Mouse (Mus musculus) lung, postnatal 0 days (tissue): ENCODE measurements at regions not wholly inside any gene's neighbourhood (a gene's known extent, or its start where the extent isn't known, plus 50 kb on each side); places are given as distances from the start of the nearest gene placed in this dataset.

ENCODE experiments used
- CTCF ChIP-seq: IDR thresholded peaks from 2 replicates; pipeline ENCODE4 v1.5.1; 2016; ENCODE audit warnings: antibody characterized with exemption, mild to moderate bottlenecking
- EP300 ChIP-seq: IDR thresholded peaks from 2 replicates; pipeline ENCODE4 v1.6.1; 2016; ENCODE audit warnings: antibody characterized with exemption, mild to moderate bottlenecking, control low read depth

DNA sequence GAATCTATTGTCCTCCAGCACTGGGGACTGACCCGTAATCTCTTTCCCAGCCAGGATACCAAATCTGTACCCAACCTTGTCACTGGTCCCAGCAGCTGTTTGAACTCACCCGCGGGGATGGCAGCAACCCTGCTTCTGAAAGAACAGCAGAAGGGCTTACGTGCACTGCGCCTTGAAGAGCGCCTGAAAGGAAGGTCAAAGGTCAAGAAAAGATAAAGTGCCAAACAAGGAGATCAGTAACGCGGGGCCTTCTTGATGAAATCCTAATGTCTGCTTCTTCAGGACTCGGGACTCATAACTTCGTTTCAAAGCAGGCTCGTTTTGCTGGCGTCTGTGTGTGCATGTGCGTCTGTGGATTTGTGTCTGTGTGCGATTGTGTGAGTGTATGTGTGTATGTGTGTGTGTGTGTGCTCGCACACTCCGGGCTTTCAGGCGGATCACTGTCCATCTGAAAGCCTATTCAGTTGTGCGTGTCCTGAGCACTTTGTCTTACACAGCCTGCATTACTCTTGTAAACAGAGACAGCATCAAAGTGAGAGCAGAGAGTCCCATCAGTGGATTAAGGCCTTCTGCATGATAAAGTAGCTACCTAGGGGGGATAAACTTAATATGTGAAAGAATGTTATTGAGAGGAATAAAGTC is 135.3 kb downstream of the Barhl2 start:
- TF ChIP-seq CTCF: no peak
- no peak for TF ChIP-seq EP300
